In genomic region chr9:107628721-107629410, GRCm38 (mm10) we compare ENCODE assay signal across 7 mouse cellular contexts. TPM values are rescaled to one million over a fixed set of nuclear protein-coding genes. Genes with fewer than 3 reads are reported as not detected.
DNase-seq lines count a peak whose midpoint lies in the region; ATAC-seq and TF ChIP-seq lines count a peak whose summit lies in the region.

No protein-coding gene starts in this region.

- peak overlapping the region; percentile 30 for H3K4me2 ChIP-seq in lung, postnatal 0 days (replicated peaks; ENCODE audit: low read depth, low read length)
- peak overlapping the region; percentile 31 for H3K4me2 ChIP-seq in stomach, embryonic 15.5 days

- no peaks in the 10 kb centered on the region for H3K9me3 ChIP-seq in ES-Bruce4 (replicated peaks; ENCODE audit: control insufficient read depth, insufficient read depth, low read length, poor library complexity, severe bottlenecking)
- H3K9me3 ChIP-seq in heart, embryonic 10.5 days, result no peaks in the 10 kb centered on the region
- H3K9me3 ChIP-seq in lung, postnatal 0 days (ENCODE audit: low read length), result no peaks in the 10 kb centered on the region
- no peaks in the 10 kb centered on the region for H3K9me3 ChIP-seq in stomach, embryonic 15.5 days

- no peaks in the 10 kb centered on the region for H3K36me3 ChIP-seq in ES-Bruce4 (ENCODE audit: control insufficient read depth, insufficient read depth, low read length, poor library complexity, severe bottlenecking)
- H3K36me3 ChIP-seq in heart, embryonic 10.5 days, result peaks cover 45% of the 10 kb centered on the region
- 0 out of 2 replicates have a peak, but pooled peaks cover 4% of the 10 kb centered on the region for H3K36me3 ChIP-seq in lung, postnatal 0 days (ENCODE audit: insufficient read depth, low read length)
- 0 out of 2 replicates have a peak, but pooled peaks cover 9% of the 10 kb centered on the region for H3K36me3 ChIP-seq in stomach, embryonic 15.5 days

- peak overlapping the region; percentile 56; the same call in 1 of the 2 replicates for H3K27ac ChIP-seq in ES-Bruce4 (ENCODE audit: insufficient read depth, low read length)
- peak overlapping the region; percentile 90 for H3K27ac ChIP-seq in heart, embryonic 10.5 days
- peak overlapping the region; percentile 86 for H3K27ac ChIP-seq in lung, postnatal 0 days (ENCODE audit: low read length)
- H3K27ac ChIP-seq in stomach, embryonic 15.5 days, result peak overlapping the region; percentile 69

- H3K4me3 ChIP-seq in ES-Bruce4 (ENCODE audit: low read depth, low read length), result peak overlapping the region; percentile 29
- peak overlapping the region; percentile 42; the same call in 1 of the 2 replicates for H3K4me3 ChIP-seq in heart, embryonic 10.5 days
- no peak overlapping the region; the same call in 1 of the 2 replicates for H3K4me3 ChIP-seq in lung, postnatal 0 days (ENCODE audit: low read depth, low read length)
- H3K4me3 ChIP-seq in stomach, embryonic 15.5 days (replicated peaks), result 0 out of 2 replicates have a peak overlapping the region, but pooled peaks have one; percentile 8

- DNase-seq in A20 (ENCODE audit: low read depth, low spot score), result peak; percentile 89
- no peak for DNase-seq in heart, embryonic 10.5 days (ENCODE audit: low spot score)
- DNase-seq in kidney, adult 8-10 months, result peak; percentile 63 to 69
- DNase-seq in lung, postnatal 0 days (ENCODE audit: low spot score), result peak; percentile 77
- DNase-seq in frontal cortex, postnatal 10 days (ENCODE audit: low spot score in 2 of 2), result no peak

- TF ChIP-seq POLR2A in ES-Bruce4 (IDR thresholded peaks at IDR 0.05; ENCODE audit: insufficient read depth, low read length), result no peak

- peak; percentile 31 for ATAC-seq in lung, postnatal 0 days
- no peak for ATAC-seq in stomach, embryonic 15.5 days (ENCODE audit: insufficient read depth, low FRiP score, low read depth)

- H3K9ac ChIP-seq in ES-Bruce4 (ENCODE audit: low read depth, poor library complexity, severe bottlenecking), result peak overlapping the region; percentile 10; the same call in 1 of the 2 replicates
- H3K9ac ChIP-seq in lung, postnatal 0 days (replicated peaks; ENCODE audit: low read depth), result peak overlapping the region; percentile 1
- no peak overlapping the region for H3K9ac ChIP-seq in stomach, embryonic 15.5 days

- no peak for TF ChIP-seq CTCF in ES-Bruce4 (IDR thresholded peaks at IDR 0.05; ENCODE audit: low read depth, low read length)
- no peak for TF ChIP-seq CTCF in lung, postnatal 0 days (IDR thresholded peaks at IDR 0.05)

- WGBS in heart, embryonic 10.5 days, result 44% methylated on average over 13 of the region's 15 CpGs
- WGBS in lung, postnatal 0 days, result 41% methylated on average over 14 of the region's 15 CpGs
- 43% methylated on average over 14 of the region's 15 CpGs for WGBS in stomach, embryonic 15.5 days

- H3K4me1 ChIP-seq in ES-Bruce4 (ENCODE audit: control insufficient read depth, insufficient read depth, low read length), result peaks cover 21% of the 10 kb centered on the region
- H3K4me1 ChIP-seq in heart, embryonic 10.5 days, result peaks cover 94% of the 10 kb centered on the region
- H3K4me1 ChIP-seq in lung, postnatal 0 days (ENCODE audit: insufficient read depth, low read depth, low read length), result peaks cover 55% of the 10 kb centered on the region
- H3K4me1 ChIP-seq in stomach, embryonic 15.5 days, result peaks cover 85% of the 10 kb centered on the region

- TF ChIP-seq EP300 in ES-Bruce4 (IDR thresholded peaks at IDR 0.05; ENCODE audit: insufficient read depth, low read depth, low read length), result no peak
- TF ChIP-seq EP300 in lung, postnatal 0 days (IDR thresholded peaks at IDR 0.05), result no peak

- H3K27me3 ChIP-seq in ES-Bruce4 (ENCODE audit: control insufficient read depth, insufficient read depth, low read length, poor library complexity, severe bottlenecking), result no peaks in the 10 kb centered on the region
- no peaks in the 10 kb centered on the region for H3K27me3 ChIP-seq in heart, embryonic 10.5 days (ENCODE audit: insufficient read depth, poor library complexity, severe bottlenecking)
- H3K27me3 ChIP-seq in lung, postnatal 0 days (replicated peaks; ENCODE audit: insufficient read depth, low read length), result no peaks in the 10 kb centered on the region
- no peaks in the 10 kb centered on the region for H3K27me3 ChIP-seq in stomach, embryonic 15.5 days (replicated peaks)

RNA-seq across cellular contexts. Expression of gene Gnai2, which starts 6.3 kb away (rescaled TPM):
- polyA plus RNA-seq in ES-Bruce4 (2011; ENCODE audit: insufficient read depth, insufficient read length, low read depth, missing spikeins), result 266 and 284 TPM in 2 replicates
- 359 and 404 TPM in 2 replicates for polyA plus RNA-seq in heart, embryonic 10.5 days (2016; fragmentation: Nextera tagmentation; extraction: Ambion mirVana)
- polyA plus RNA-seq in lung, postnatal 0 days (2015; fragmentation: Nextera tagmentation; extraction: Ambion mirVana), result 414 and 417 TPM in 2 replicates
- polyA plus RNA-seq in stomach, embryonic 15.5 days (2015; fragmentation: Nextera tagmentation; extraction: Ambion mirVana), result 355 and 371 TPM in 2 replicates

RNA-seq across cellular contexts. Expression of gene Sema3b, which starts 19.8 kb away (rescaled TPM):
- 15.4 and 16.5 TPM in 2 replicates for polyA plus RNA-seq in ES-Bruce4 (2011; ENCODE audit: insufficient read depth, insufficient read length, low read depth, missing spikeins)
- polyA plus RNA-seq in heart, embryonic 10.5 days (2016; fragmentation: Nextera tagmentation; extraction: Ambion mirVana), result 4.9 and 8.2 TPM in 2 replicates
- 31.9 and 34.3 TPM in 2 replicates for polyA plus RNA-seq in lung, postnatal 0 days (2015; fragmentation: Nextera tagmentation; extraction: Ambion mirVana)
- 13.2 and 16.5 TPM in 2 replicates for polyA plus RNA-seq in stomach, embryonic 15.5 days (2015; fragmentation: Nextera tagmentation; extraction: Ambion mirVana)

RNA-seq across cellular contexts. Expression of gene Slc38a3, which starts 40.5 kb away (rescaled TPM):
- polyA plus RNA-seq in ES-Bruce4 (2011; ENCODE audit: insufficient read depth, insufficient read length, low read depth, missing spikeins), result 8.1 and 13.3 TPM in 2 replicates
- 4.2 and 4.5 TPM in 2 replicates for polyA plus RNA-seq in heart, embryonic 10.5 days (2016; fragmentation: Nextera tagmentation; extraction: Ambion mirVana)
- polyA plus RNA-seq in lung, postnatal 0 days (2015; fragmentation: Nextera tagmentation; extraction: Ambion mirVana), result 0.51 and 0.81 TPM in 2 replicates
- polyA plus RNA-seq in stomach, embryonic 15.5 days (2015; fragmentation: Nextera tagmentation; extraction: Ambion mirVana), result 19.5 and 28.6 TPM in 2 replicates

RNA-seq across cellular contexts. Expression of gene Ifrd2, which starts 41.4 kb away (rescaled TPM):
- 43.8 and 45.3 TPM in 2 replicates for polyA plus RNA-seq in ES-Bruce4 (2011; ENCODE audit: insufficient read depth, insufficient read length, low read depth, missing spikeins)
- 58.0 and 62.8 TPM in 2 replicates for polyA plus RNA-seq in heart, embryonic 10.5 days (2016; fragmentation: Nextera tagmentation; extraction: Ambion mirVana)
- polyA plus RNA-seq in lung, postnatal 0 days (2015; fragmentation: Nextera tagmentation; extraction: Ambion mirVana), result 22.4 and 24.1 TPM in 2 replicates
- 65.1 and 68.2 TPM in 2 replicates for polyA plus RNA-seq in stomach, embryonic 15.5 days (2015; fragmentation: Nextera tagmentation; extraction: Ambion mirVana)

RNA-seq across cellular contexts. Expression of gene Hyal3, which starts 48.2 kb away (rescaled TPM):
- 1.0 and 2.1 TPM in 2 replicates for polyA plus RNA-seq in ES-Bruce4 (2011; ENCODE audit: insufficient read depth, insufficient read length, low read depth, missing spikeins)
- 0.36 and 0.70 TPM in 2 replicates for polyA plus RNA-seq in heart, embryonic 10.5 days (2016; fragmentation: Nextera tagmentation; extraction: Ambion mirVana)
- polyA plus RNA-seq in lung, postnatal 0 days (2015; fragmentation: Nextera tagmentation; extraction: Ambion mirVana), result 1.7 and 2.2 TPM in 2 replicates
- polyA plus RNA-seq in stomach, embryonic 15.5 days (2015; fragmentation: Nextera tagmentation; extraction: Ambion mirVana), result 1.1 and 1.7 TPM in 2 replicates

Comparison
In these comparisons a context has a peak if more than half of its experiments do, and no peak if none do; other contexts are left out.
1. DNase-seq: peak in A20 (single experiment), kidney, adult 8-10 months (2 of 2) and lung, postnatal 0 days (single experiment); none in heart, embryonic 10.5 days (single experiment) and frontal cortex, postnatal 10 days (0 of 2).
2. Peak in every context shown above with its lines, with median percentiles within 50 percentile points of each other: H3K27ac ChIP-seq.